ENCODE assay signal across 8 mouse cellular contexts in genomic region chr8:107424176-107424575, GRCm38 (mm10). TPM values are rescaled to one million over a fixed set of nuclear protein-coding genes. Genes with fewer than 3 reads are reported as not detected.
DNase-seq lines count a peak whose midpoint lies in the region; ATAC-seq and TF ChIP-seq lines count a peak whose summit lies in the region.

No protein-coding gene starts in this region.

- intact Hi-C loops in gastrocnemius, adult 2 months (cut with DNase I): loop anchor here (2.0 kb wide), 1 partner anchor 321 kb away; no protein-coding TSS in a partner anchor
- intact Hi-C loops in gastrocnemius, postnatal 14 days (cut with DNase I; ENCODE audit: low total_unique reads): loop anchor here (5.0 kb wide), 1 partner anchor 37 kb away; no protein-coding TSS in a partner anchor
- intact Hi-C loops in left cerebral cortex, postnatal 25 days (cut with DNase I): loop anchor here (2.0 to 5.0 kb wide), 3 partner anchors 35 to 319 kb away; no protein-coding TSS in a partner anchor

- H3K4me1 ChIP-seq in E14TG2a.4 (replicated peaks; ENCODE audit: low read depth, low read length): peaks cover 53% of the 10 kb centered on the region

- ATAC-seq in granulocyte monocyte progenitor cell, adult 5-6 weeks (replicated peaks; ENCODE audit: poor library complexity, severe bottlenecking): peak; percentile 8; the same call in 1 of the 2 replicates

- no peaks in the 10 kb centered on the region for H3K9me3 ChIP-seq in E14TG2a.4 (ENCODE audit: low read length)

- H3K79me2 ChIP-seq in macrophage (ENCODE audit: inconsistent target): peaks cover 41% of the 10 kb centered on the region

- WGBS in macrophage (ENCODE audit: missing documents): 19% methylated on average over 7 of the region's 9 CpGs

- H3K36me3 ChIP-seq in E14TG2a.4 (ENCODE audit: insufficient read depth, low read length): peaks cover 46% of the 10 kb centered on the region
- H3K36me3 ChIP-seq in macrophage (ENCODE audit: inconsistent target): peaks cover 23% of the 10 kb centered on the region

- peak overlapping the region; percentile 87 for H3K27ac ChIP-seq in gastrocnemius, adult 2 months
- H3K27ac ChIP-seq in macrophage: 0 out of 2 replicates have a peak overlapping the region, but pooled peaks have one; percentile 2

- H3K27me3 ChIP-seq in E14TG2a.4 (ENCODE audit: insufficient read depth, low read length): no peaks in the 10 kb centered on the region

- TF ChIP-seq CTCF in gastrocnemius, adult 2 months (IDR thresholded peaks at IDR 0.05): no peak
- no peak for TF ChIP-seq CTCF in E14TG2a.4 (conservative IDR thresholded peaks at IDR 0.05; ENCODE audit: low read length)

- no peak for DNase-seq in gastrocnemius, adult 2 months
- DNase-seq in gastrocnemius, postnatal 14 days: no peak
- no peak for DNase-seq in left cerebral cortex, postnatal 25 days (ENCODE audit: low spot score in 2 of 2)
- no peak for DNase-seq in ovary, postnatal 10 days (ENCODE audit: low spot score)
- no peak for DNase-seq in frontal cortex, adult 2 months (ENCODE audit: extremely low spot score in 1 of 2, low spot score in 1 of 2)

- H3K4me3 ChIP-seq in gastrocnemius, adult 2 months: peak overlapping the region; percentile 98
- peak overlapping the region; percentile 97 for H3K4me3 ChIP-seq in E14TG2a.4 (replicated peaks; ENCODE audit: low read length)
- H3K4me3 ChIP-seq in macrophage (ENCODE audit: inconsistent target): peak overlapping the region; percentile 75

RNA-seq across cellular contexts. Expression of gene Nob1, which starts 0.7 kb away (rescaled TPM):
- 10 to 100 TPM; 25.5 to 26.1 TPM for total RNA-seq in gastrocnemius, adult 2 months (2021)
- 10 to 100 TPM; 17.4 to 18.6 TPM for total RNA-seq in gastrocnemius, postnatal 14 days (2021)
- total RNA-seq in granulocyte monocyte progenitor cell, adult 5-6 weeks (2014; fragmentation: Nextera tagmentation): 51.1 and 73.0 TPM in 2 replicates
- 47.2 and 49.8 TPM in 2 replicates for total RNA-seq in granulocyte monocyte progenitor cell, adult 5-6 weeks (2017)
- 10 to 100 TPM in 17 of 26 experiments, 1 to 10 TPM in 9; 3.2 to 47.3 (median 16.8) TPM for total RNA-seq in macrophage (2018; cell fraction: chromatin; rRNA removed)
- 10 to 100 TPM in 13 of 26 experiments, 1 to 10 TPM in 13; 4.6 to 12.0 (median 10.0) TPM for total RNA-seq in macrophage (2018; cell fraction: cytosol; rRNA removed)
- 10 to 100 TPM in 11 of 26 experiments, 1 to 10 TPM in 15; 4.2 to 31.2 (median 8.5) TPM for total RNA-seq in macrophage (2018; cell fraction: nucleus; rRNA removed)
- polyA plus RNA-seq in macrophage (2018): 8.4 to 26.5 TPM (median 12.3 TPM) in 3 replicates
- 10 to 100 TPM; 34.2 to 36.8 TPM for total RNA-seq in left cerebral cortex, postnatal 25 days (2021)
- polyA plus RNA-seq in frontal cortex, adult 2 months (2012; rRNA removed): 55.1 and 58.2 TPM in 2 replicates

RNA-seq across cellular contexts. Expression of gene Wwp2, which starts 12.0 kb away (rescaled TPM):
- total RNA-seq in gastrocnemius, adult 2 months (2021): 10 to 100 TPM; 15.0 to 16.9 TPM
- 10 to 100 TPM; 13.1 to 13.9 TPM for total RNA-seq in gastrocnemius, postnatal 14 days (2021)
- 48.3 and 55.4 TPM in 2 replicates for total RNA-seq in granulocyte monocyte progenitor cell, adult 5-6 weeks (2014; fragmentation: Nextera tagmentation)
- 51.4 and 73.0 TPM in 2 replicates for total RNA-seq in granulocyte monocyte progenitor cell, adult 5-6 weeks (2017)
- total RNA-seq in macrophage (2018; cell fraction: chromatin; rRNA removed): 100 to 1,000 TPM; 114 to 278 (median 213) TPM
- total RNA-seq in macrophage (2018; cell fraction: cytosol; rRNA removed): 10 to 100 TPM; 44.0 to 67.1 (median 51.9) TPM
- total RNA-seq in macrophage (2018; cell fraction: nucleus; rRNA removed): 100 to 1,000 TPM in 18 of 26 experiments, 10 to 100 TPM in 8; 71.4 to 171 (median 119) TPM
- 47.9 to 57.3 TPM (median 51.4 TPM) in 3 replicates for polyA plus RNA-seq in macrophage (2018)
- total RNA-seq in left cerebral cortex, postnatal 25 days (2021): 10 to 100 TPM; 32.7 to 42.0 TPM
- polyA plus RNA-seq in frontal cortex, adult 2 months (2012; rRNA removed): 26.6 and 27.3 TPM in 2 replicates

RNA-seq across cellular contexts. Expression of gene Nqo1, which starts 21.2 kb away (rescaled TPM):
- 10 to 100 TPM; 25.5 to 30.5 TPM for total RNA-seq in gastrocnemius, adult 2 months (2021)
- 1 to 10 TPM; 3.9 to 4.5 TPM for total RNA-seq in gastrocnemius, postnatal 14 days (2021)
- 4.3 TPM in 1 of 2 replicates, not detected in the other for total RNA-seq in granulocyte monocyte progenitor cell, adult 5-6 weeks (2014; fragmentation: Nextera tagmentation)
- 0.52 and 1.2 TPM in 2 replicates for total RNA-seq in granulocyte monocyte progenitor cell, adult 5-6 weeks (2017)
- 1 to 10 TPM in 2 of 26 experiments, under 1 TPM in 5, not detected in 19; 0.46 to 1.7 (median 0.66) TPM for total RNA-seq in macrophage (2018; cell fraction: chromatin; rRNA removed)
- 1 to 10 TPM in 22 of 26 experiments, under 1 TPM in 4; 0.89 to 5.3 (median 1.3) TPM for total RNA-seq in macrophage (2018; cell fraction: cytosol; rRNA removed)
- 1 to 10 TPM in 5 of 26 experiments, under 1 TPM in 16, not detected in 5; 0.30 to 2.4 (median 0.71) TPM for total RNA-seq in macrophage (2018; cell fraction: nucleus; rRNA removed)
- polyA plus RNA-seq in macrophage (2018): 1.2 to 2.9 TPM (median 2.1 TPM) in 3 replicates
- total RNA-seq in left cerebral cortex, postnatal 25 days (2021): 1 to 10 TPM; 4.1 to 4.3 TPM
- polyA plus RNA-seq in frontal cortex, adult 2 months (2012; rRNA removed): 6.9 and 7.2 TPM in 2 replicates

Comparison
In these comparisons a context has a peak if more than half of its experiments do, and no peak if none do; other contexts are left out.
1. RNA of gene Nqo1, which starts 21.2 kb away (total RNA-seq): 25.5 to 30.5 TPM in gastrocnemius, adult 2 months; 3.9 to 4.5 TPM in gastrocnemius, postnatal 14 days, 4.1 to 4.3 TPM in left cerebral cortex, postnatal 25 days and 0.52 to 4.3 TPM in granulocyte monocyte progenitor cell, adult 5-6 weeks; every median in the first group is over 4 times any median in the second.
2. Peak in every context shown above with its lines, with median percentiles within 50 percentile points of each other: H3K4me3 ChIP-seq.